Comparison of ENCODE assay signal across 10 mouse cellular contexts in the genomic region with DNA sequence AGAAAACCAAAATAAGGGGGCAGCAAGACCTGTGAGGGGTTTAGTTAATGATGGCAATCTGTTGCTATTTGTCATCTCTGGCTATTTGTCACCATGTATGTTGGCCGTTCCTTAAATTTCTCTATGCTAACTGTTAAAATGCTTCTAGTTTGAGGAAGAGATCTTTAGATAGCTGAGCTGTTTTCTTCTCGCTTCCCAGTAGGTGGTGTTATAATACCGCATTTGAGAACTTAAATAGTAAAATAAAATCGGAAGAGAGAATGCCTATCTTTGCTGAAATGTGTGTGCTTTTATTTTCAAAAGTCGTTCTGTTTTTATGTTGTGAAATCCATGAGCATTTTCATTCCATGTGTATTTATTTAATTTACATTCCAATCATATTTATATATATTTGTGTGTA.
A peak's percentile ranks its signal among the peaks of the same experiment; 100 is the strongest.
DNase-seq lines count a peak whose midpoint lies in the region; ATAC-seq lines count a peak whose summit lies in the region.
"Had no signal": no experiment of that assay in that cellular context is flagged by ENCODE, and none has a peak within 500 bp of the region (broad histone marks: within the 10 kb centered on the region; RNA-seq: fewer than 3 reads in every experiment).

No protein-coding gene starts in this region.

- no peak overlapping the region for H3K4me3 ChIP-seq in forebrain, embryonic 15.5 days
- H3K4me3 ChIP-seq in forebrain, embryonic 11.5 days (ENCODE audit: low read depth, low read length), result no peak overlapping the region

- no peak for DNase-seq in forebrain, embryonic 11.5 days (ENCODE audit: low spot score)
- peak; percentile 63 for DNase-seq in 3T3-L1 (ENCODE audit: low read depth, low spot score)
- peak; percentile 3 for DNase-seq in c-Kit-positive CD71-positive TER-119-negative erythroid progenitor cells, embryonic 14.5 days (ENCODE audit: low read depth)
- peak; percentile 47 for DNase-seq in mesoderm, embryonic 11.5 days (ENCODE audit: low read depth, low spot score)
- DNase-seq in urinary bladder, postnatal 4 days (ENCODE audit: low spot score in 2 of 2), result no peak
- DNase-seq in gastrocnemius, postnatal 25 days, result no peak
- DNase-seq: cerebellum, adult 11-12 months had no signal

- no peaks in the 10 kb centered on the region for H3K27me3 ChIP-seq in forebrain, embryonic 15.5 days
- H3K27me3 ChIP-seq in forebrain, embryonic 11.5 days (ENCODE audit: control insufficient read depth, insufficient read depth, low read length), result no peaks in the 10 kb centered on the region

- peak; percentile 68 for ATAC-seq in forebrain, embryonic 15.5 days (replicated peaks)
- ATAC-seq in forebrain, embryonic 11.5 days (replicated peaks; ENCODE audit: low FRiP score), result no peak; the same call in 1 of the 2 replicates
- ATAC-seq in activated CD4-positive, CD25-positive, alpha-beta regulatory T cell, adult 4 months, result no peak

- 23% methylated on average over 5 of the region's 5 CpGs for WGBS in forebrain, embryonic 15.5 days
- WGBS in forebrain, embryonic 11.5 days, result 51% methylated on average over 5 of the region's 5 CpGs

- no peak overlapping the region for H3K27ac ChIP-seq in forebrain, embryonic 15.5 days (replicated peaks)
- no peak overlapping the region for H3K27ac ChIP-seq in forebrain, embryonic 11.5 days (ENCODE audit: low read depth, low read length)
- H3K27ac ChIP-seq: liver, embryonic 14.5 days had no signal

- no peaks in the 10 kb centered on the region for H3K36me3 ChIP-seq in forebrain, embryonic 15.5 days
- H3K36me3 ChIP-seq in forebrain, embryonic 11.5 days (ENCODE audit: control insufficient read depth, insufficient read depth, low read length), result no peaks in the 10 kb centered on the region

- H3K4me2 ChIP-seq in forebrain, embryonic 15.5 days (replicated peaks), result no peak overlapping the region
- H3K4me2 ChIP-seq in forebrain, embryonic 11.5 days (ENCODE audit: low read depth, low read length, severe bottlenecking), result no peak overlapping the region

- no peaks in the 10 kb centered on the region for H3K9me3 ChIP-seq in forebrain, embryonic 15.5 days
- no peaks in the 10 kb centered on the region for H3K9me3 ChIP-seq in forebrain, embryonic 11.5 days (ENCODE audit: control insufficient read depth, low read length)

- no peak overlapping the region for H3K9ac ChIP-seq in forebrain, embryonic 15.5 days (replicated peaks)
- H3K9ac ChIP-seq in forebrain, embryonic 11.5 days (ENCODE audit: low read length), result no peak overlapping the region
- H3K9ac ChIP-seq: liver, embryonic 14.5 days had no signal

- H3K4me1 ChIP-seq in forebrain, embryonic 15.5 days, result peaks cover 14% of the 10 kb centered on the region
- H3K4me1 ChIP-seq in forebrain, embryonic 11.5 days (replicated peaks; ENCODE audit: control insufficient read depth, insufficient read depth, low read length), result no peaks in the 10 kb centered on the region

Comparison
In these comparisons a context has a peak if more than half of its experiments do, and no peak if none do; other contexts are left out.
1. DNase-seq: peak in 3T3-L1 (single experiment), c-Kit-positive CD71-positive TER-119-negative erythroid progenitor cells, embryonic 14.5 days (single experiment) and mesoderm, embryonic 11.5 days (single experiment); none in forebrain, embryonic 11.5 days (single experiment), urinary bladder, postnatal 4 days (0 of 2) and gastrocnemius, postnatal 25 days (single experiment).